Mouse (Mus musculus) kidney, adult 2 months (tissue): ENCODE measurements around the gene Gm42372. TPM values are rescaled to one million over a fixed set of nuclear protein-coding genes. Genes with fewer than 3 reads are reported as not detected.
A peak's percentile ranks its signal among the peaks of the same experiment; 100 is the strongest.

Experiments
- DNase-seq: peaks from one replicate; pipeline ENCODE4 v3.0.0; 2021
- H3K27ac ChIP-seq: fragments of 200-500 bp; 2 replicates; pipeline ENCODE4 v1.5.1; 2012; ENCODE audit warnings: low read depth, low read length, control low read depth, inconsistent platforms; ENCODE audit not compliant: insufficient read depth
- H3K27me3 ChIP-seq: fragments of 200-500 bp; replicated peaks from 2 replicates; pipeline ENCODE4 v1.6.1; 2012; ENCODE audit warnings: mild to moderate bottlenecking, moderate library complexity, low read length, inconsistent platforms; ENCODE audit not compliant: control insufficient read depth, insufficient read depth
- H3K36me3 ChIP-seq: fragments of 200-500 bp; 2 replicates; pipeline ENCODE4 v1.6.1; 2012; ENCODE audit warnings: mild to moderate bottlenecking, moderate library complexity, low read length, inconsistent platforms; ENCODE audit not compliant: control insufficient read depth, insufficient read depth
- H3K4me1 ChIP-seq: fragments of 200-500 bp; 2 replicates; pipeline ENCODE4 v1.6.1; 2011; ENCODE audit warnings: low read length; ENCODE audit not compliant: control insufficient read depth, insufficient read depth
- H3K4me3 ChIP-seq: fragments of 200-500 bp; 2 replicates; pipeline ENCODE4 v1.5.1; 2011; ENCODE audit warnings: mild to moderate bottlenecking, low read depth, low read length, control low read depth; ENCODE audit not compliant: insufficient read depth
- CTCF ChIP-seq: fragments of 200-500 bp; conservative IDR thresholded peaks from 2 replicates; pipeline ENCODE4 v1.5.1; 2011; ENCODE audit warnings: low read depth, mild to moderate bottlenecking, control low read depth, low read length, moderate library complexity, mixed read lengths; ENCODE audit not compliant: insufficient read depth, insufficient read length
- POLR2A ChIP-seq: fragments of 200-500 bp; IDR thresholded peaks from one replicate; pipeline ENCODE4 v1.6.1; 2011; ENCODE audit warnings: low read depth, low read length, control low read depth
- WGBS: fragments of 180-500 bp; shearing (Covaris S2); methylation state at CpG from one replicate; pipeline ENCODE4 v1.1.7; 2018; 5-methylcytosine and 5-hydroxymethylcytosine counted together
- polyA plus RNA-seq: library from polyadenylated mRNA; depleted of rRNA; stranded (reverse); fragments of >200 nt; gene quantifications from 2 replicates; pipeline ENCODE4 v1.2.3, GENCODE M21; 2012

Gm42372 gene
- polyA plus RNA-seq, 1 experiment: 0.08 TPM

- WGBS: 35% methylated on average over 7 of the region's 7 CpGs
- Histone ChIP-seq H3K4me3 (no peak overlapping the region), H3K36me3 (no peaks in the 10 kb centered on the region), H3K27me3 (no peaks in the 10 kb centered on the region), H3K4me1 (no peaks in the 10 kb centered on the region), H3K27ac (no peak overlapping the region)
- no peak for TF ChIP-seq POLR2A
- TF ChIP-seq CTCF: no peak
- no peak for DNase-seq
Measured at GRCm38 (mm10) chr7:16987541-16988149, 4.8 kb downstream of the Gm42372 start.

GRCm38 (mm10) chr7:16988405-16988804 lies 5.5 kb downstream of the Gm42372 start:
- Histone ChIP-seq H3K4me3 (no peak overlapping the region), H3K36me3 (no peaks in the 10 kb centered on the region), H3K4me1 (no peaks in the 10 kb centered on the region), H3K27me3 (no peaks in the 10 kb centered on the region), H3K27ac (no peak overlapping the region)
- WGBS: 35% methylated on average over 3 of the region's 3 CpGs
- DNase-seq: peak; percentile 39
- TF ChIP-seq POLR2A (no peak), CTCF (no peak)

- Histone ChIP-seq H3K27ac (no peak overlapping the region), H3K27me3 (no peaks in the 10 kb centered on the region), H3K4me3 (no peak overlapping the region), H3K36me3 (no peaks in the 10 kb centered on the region), H3K4me1 (no peaks in the 10 kb centered on the region)
- no peak for TF ChIP-seq CTCF
- TF ChIP-seq POLR2A: no peak
- 37% methylated on average over 15 of the region's 15 CpGs for WGBS
- no peak for DNase-seq
Measured at GRCm38 (mm10) chr7:16990006-16990744, 7.3 kb downstream of the Gm42372 start.

- DNase-seq: no peak
- Histone ChIP-seq H3K36me3 (no peaks in the 10 kb centered on the region), H3K4me1 (no peaks in the 10 kb centered on the region), H3K27me3 (no peaks in the 10 kb centered on the region), H3K4me3 (no peak overlapping the region), H3K27ac (no peak overlapping the region)
- TF ChIP-seq CTCF (no peak), POLR2A (no peak)
- 59% methylated on average over 18 of the region's 18 CpGs for WGBS
Measured at GRCm38 (mm10) chr7:16991681-16992450, 9.0 kb downstream of the Gm42372 start.

GRCm38 (mm10) chr7:16992451-16992807 lies 9.5 kb downstream of the Gm42372 start, which contains the start of gene Ccdc8:
Gene Ccdc8 (plus strand): TSS chr7:16992708.
- no peaks in the 10 kb centered on the region for H3K4me1 ChIP-seq
- peak within 1 kb of the TSS; percentile 50; the same call in 1 of the 2 replicates for H3K4me3 ChIP-seq
- no peaks in the 10 kb centered on the region for H3K36me3 ChIP-seq
- 93% methylated on average over 5 of the region's 5 CpGs for WGBS
- H3K27me3 ChIP-seq: no peaks in the 10 kb centered on the region
- H3K27ac ChIP-seq: no peak within 1 kb of the TSS
- TF ChIP-seq POLR2A (no peak), CTCF (no peak)
- no peak for DNase-seq

- no peak for TF ChIP-seq CTCF
- TF ChIP-seq POLR2A: no peak
- no peaks in the 10 kb centered on the region for H3K36me3 ChIP-seq
- no peak overlapping the region for H3K27ac ChIP-seq
- no peaks in the 10 kb centered on the region for H3K27me3 ChIP-seq
- 12% methylated on average over 27 of the region's 27 CpGs for WGBS
- no peaks in the 10 kb centered on the region for H3K4me1 ChIP-seq
- H3K4me3 ChIP-seq: peak overlapping the region; percentile 50
- DNase-seq: peak; percentile 68
Measured at GRCm38 (mm10) chr7:16993651-16994399, 10.9 kb downstream of the Gm42372 start.
